Mouse (Mus musculus) G1E (cell line): Measurements from ENCODE around the gene Emc8. TPM values are rescaled to one million over a fixed set of nuclear protein-coding genes. Genes with fewer than 3 reads are reported as not detected.

Experiments used
- ATAC-seq: 2 replicates; pipeline ENCODE4 v1.8.0; 2016; ENCODE audit warnings: mild to moderate bottlenecking; ENCODE audit not compliant: insufficient number of reproducible peaks, poor library complexity, low FRiP score, severe bottlenecking; ENCODE audit errors: extremely low read depth
- DNase-seq: peaks from one replicate; pipeline ENCODE4 v3.0.0; 2012; ENCODE audit warnings: low spot score
- H3K27me3 ChIP-seq: 2 replicates; pipeline ENCODE4 v1.6.1; 2012; ENCODE audit warnings: mild to moderate bottlenecking, low read length, inconsistent platforms; ENCODE audit not compliant: insufficient read depth
- H3K36me3 ChIP-seq: replicated peaks from 2 replicates; pipeline ENCODE3; 2012; ENCODE audit warnings: mild to moderate bottlenecking, inconsistent platforms
- H3K4me1 ChIP-seq: 2 replicates; pipeline ENCODE4 v1.6.1; 2012; ENCODE audit warnings: low read depth, low read length, inconsistent platforms, mixed read lengths; ENCODE audit not compliant: insufficient read depth
- H3K4me3 ChIP-seq: 2 replicates; pipeline ENCODE4 v1.5.1; 2012; ENCODE audit warnings: low read depth, mild to moderate bottlenecking, inconsistent platforms, low read length, moderate library complexity, mixed read lengths
- H3K9me3 ChIP-seq: replicated peaks from 2 replicates; pipeline ENCODE4 v1.6.1; 2012; ENCODE audit warnings: inconsistent platforms
- CTCF ChIP-seq: IDR thresholded peaks from 2 replicates; pipeline ENCODE4 v1.5.1; 2012; ENCODE audit warnings: low read depth, low read length, inconsistent platforms, mixed read lengths
- GATA1 ChIP-seq: IDR thresholded peaks from 2 replicates; pipeline ENCODE4 v1.6.1; 2012; ENCODE audit warnings: borderline replicate concordance, low read length, inconsistent platforms, mixed read lengths
- GATA2 ChIP-seq: IDR thresholded peaks from 2 replicates; pipeline ENCODE4 v1.6.1; 2012; ENCODE audit warnings: low read depth, low read length, inconsistent platforms, borderline replicate concordance
- POLR2AphosphoS5 ChIP-seq: IDR thresholded peaks from 2 replicates; pipeline ENCODE4 v1.6.1; 2012; ENCODE audit warnings: low read depth, low read length, inconsistent platforms; ENCODE audit not compliant: insufficient replicate concordance
- TAL1 ChIP-seq: conservative IDR thresholded peaks from 2 replicates; pipeline ENCODE4 v1.6.1; 2012; ENCODE audit warnings: low read depth, low read length, inconsistent platforms, mixed read lengths
- polyA plus RNA-seq: library from polyadenylated mRNA; stranded (reverse); fragments of >175 nt; gene quantifications from 2 replicates; pipeline ENCODE4 v1.2.3, GENCODE M21; 2012
- total RNA-seq, 2 experiments: library from RNA; stranded (forward) in 1 of 2; stranded (reverse) in 1 of 2; fragments of 200-1000 nt in 1 of 2; fragments of >200 nt in 1 of 2; fragmentation: Nextera tagmentation in 1 of 2; gene quantifications; 2 replicates each; pipeline ENCODE4 v1.2.3; 2014 to 2017

Gene Emc8
- total and polyA plus RNA-seq, 3 experiments, result 18.7 to 89.7 (median 41.6) TPM

- ATAC-seq (no peak), DNase-seq (no peak)
- Histone ChIP-seq H3K27me3 (no peaks in the 10 kb centered on the region), H3K4me3 (no peak overlapping the region), H3K4me1 (no peaks in the 10 kb centered on the region), H3K36me3 (no peaks in the 10 kb centered on the region), H3K9me3 (peaks cover 13% of the 10 kb centered on the region)
- TF ChIP-seq TAL1 (no peak), POLR2AphosphoS5 (no peak), GATA1 (no peak), GATA2 (no peak)
Measured at GRCm38 (mm10) chr8:120704203-120704602, 35.8 kb upstream of the Emc8 start.

- ATAC-seq (no peak), DNase-seq (no peak)
- Histone ChIP-seq H3K9me3 (peaks cover 17% of the 10 kb centered on the region), H3K27me3 (no peaks in the 10 kb centered on the region), H3K4me1 (no peaks in the 10 kb centered on the region), H3K4me3 (no peak overlapping the region), H3K36me3 (no peaks in the 10 kb centered on the region)
- no peak for TF ChIP-seq POLR2AphosphoS5
- no peak for TF ChIP-seq CTCF
- TF ChIP-seq TAL1, result no peak
- TF ChIP-seq GATA1, result no peak
- no peak for TF ChIP-seq GATA2
Measured at GRCm38 (mm10) chr8:120701758-120702465, 33.5 kb upstream of the Emc8 start.

GRCm38 (mm10) chr8:120700053-120700452 lies 31.7 kb upstream of the Emc8 start:
- H3K9me3 ChIP-seq, result peaks cover 24% of the 10 kb centered on the region
- H3K4me3 ChIP-seq, result no peak overlapping the region
- no peaks in the 10 kb centered on the region for H3K27me3 ChIP-seq
- H3K36me3 ChIP-seq, result no peaks in the 10 kb centered on the region
- TF ChIP-seq CTCF (no peak), GATA2 (no peak), GATA1 (no peak), POLR2AphosphoS5 (no peak), TAL1 (no peak)
- DNase-seq (no peak), ATAC-seq (no peak)
- H3K4me1 ChIP-seq, result no peaks in the 10 kb centered on the region

GRCm38 (mm10) chr8:120699565-120699964 lies 31.2 kb upstream of the Emc8 start:
- H3K9me3 ChIP-seq, result peaks cover 24% of the 10 kb centered on the region
- ATAC-seq (no peak), DNase-seq (no peak)
- H3K4me1 ChIP-seq, result no peaks in the 10 kb centered on the region
- no peak overlapping the region for H3K4me3 ChIP-seq
- TF ChIP-seq TAL1, result no peak
- TF ChIP-seq GATA1, result no peak
- no peak for TF ChIP-seq CTCF
- TF ChIP-seq POLR2AphosphoS5, result no peak
- no peak for TF ChIP-seq GATA2
- H3K27me3 ChIP-seq, result no peaks in the 10 kb centered on the region
- no peaks in the 10 kb centered on the region for H3K36me3 ChIP-seq

GRCm38 (mm10) chr8:120699079-120699478 lies 30.7 kb upstream of the Emc8 start:
- no peaks in the 10 kb centered on the region for H3K36me3 ChIP-seq
- ATAC-seq, result no peak
- no peak overlapping the region for H3K4me3 ChIP-seq
- DNase-seq, result no peak
- H3K4me1 ChIP-seq, result no peaks in the 10 kb centered on the region
- TF ChIP-seq CTCF (no peak), GATA2 (no peak), TAL1 (no peak), POLR2AphosphoS5 (no peak), GATA1 (no peak)
- H3K27me3 ChIP-seq, result no peaks in the 10 kb centered on the region
- H3K9me3 ChIP-seq, result peaks cover 26% of the 10 kb centered on the region

GRCm38 (mm10) chr8:120698426-120698825 lies 30.1 kb upstream of the Emc8 start:
- DNase-seq (no peak), ATAC-seq (no peak)
- H3K4me1 ChIP-seq, result no peaks in the 10 kb centered on the region
- H3K27me3 ChIP-seq, result no peaks in the 10 kb centered on the region
- TF ChIP-seq GATA2 (no peak), CTCF (no peak), TAL1 (no peak), GATA1 (no peak), POLR2AphosphoS5 (no peak)
- H3K9me3 ChIP-seq, result peaks cover 29% of the 10 kb centered on the region
- H3K4me3 ChIP-seq, result no peak overlapping the region
- no peaks in the 10 kb centered on the region for H3K36me3 ChIP-seq

- ATAC-seq, result no peak
- no peak for DNase-seq
- no peak overlapping the region for H3K4me3 ChIP-seq
- TF ChIP-seq CTCF, result no peak; the same call in 1 of the 2 replicates
- no peak for TF ChIP-seq GATA2
- TF ChIP-seq TAL1, result no peak
- TF ChIP-seq GATA1, result no peak
- TF ChIP-seq POLR2AphosphoS5, result no peak
- H3K9me3 ChIP-seq, result peaks cover 28% of the 10 kb centered on the region
- no peaks in the 10 kb centered on the region for H3K4me1 ChIP-seq
- H3K36me3 ChIP-seq, result no peaks in the 10 kb centered on the region
- H3K27me3 ChIP-seq, result no peaks in the 10 kb centered on the region
Measured at GRCm38 (mm10) chr8:120697979-120698272, 29.6 kb upstream of the Emc8 start.
